Mouse (Mus musculus) liver, embryonic 18 days (tissue): ENCODE data around the gene Tdrd3. TPM values are rescaled to one million over a fixed set of nuclear protein-coding genes. Genes with fewer than 3 reads are reported as not detected.

Source experiments
- polyA plus RNA-seq: library from polyadenylated mRNA; depleted of rRNA; stranded (reverse); fragments of >200 nt; gene quantifications from 2 replicates; pipeline ENCODE4 v1.2.3, GENCODE M21; 2012; rRNA removed

Tdrd3 gene
- 4.7 and 5.2 TPM in 2 replicates for polyA plus RNA-seq

GRCm38 (mm10) chr14:87415808-87416721 lies at the start of gene Tdrd3:
Gene Tdrd3 (plus strand): TSS chr14:87416639.

